8 mouse cellular contexts compared by ENCODE assay signal in genomic region chr13:54591776-54592356, GRCm38 (mm10). TPM values are rescaled to one million over a fixed set of nuclear protein-coding genes. Genes with fewer than 3 reads are reported as not detected.
A peak's percentile ranks its signal among the peaks of the same experiment; 100 is the strongest.
DNase-seq lines count a peak whose midpoint lies in the region; ATAC-seq lines count a peak whose summit lies in the region.
"Had no signal": no experiment of that assay in that cellular context is flagged by ENCODE, and none has a peak within 500 bp of the region (broad histone marks: within the 10 kb centered on the region; RNA-seq: fewer than 3 reads in every experiment).

No protein-coding gene starts in this region.

- peak overlapping the region; percentile 86 for H3K4me2 ChIP-seq in heart, embryonic 16.5 days (ENCODE audit: low read depth, low read length)
- H3K4me2 ChIP-seq in embryonic facial prominence, embryonic 15.5 days (replicated peaks) = no peak overlapping the region
- H3K4me2 ChIP-seq in liver, embryonic 16.5 days (ENCODE audit: low read depth, low read length) = peak overlapping the region; percentile 76; the same call in 1 of the 2 replicates

- H3K36me3 ChIP-seq in heart, embryonic 16.5 days (ENCODE audit: control insufficient read depth, insufficient read depth) = peaks cover 8% of the 10 kb centered on the region; the same call in 1 of the 2 replicates
- peaks cover 36% of the 10 kb centered on the region for H3K36me3 ChIP-seq in embryonic facial prominence, embryonic 15.5 days
- no peaks in the 10 kb centered on the region; the same call in 1 of the 2 replicates for H3K36me3 ChIP-seq in liver, embryonic 16.5 days (ENCODE audit: control insufficient read depth, insufficient read depth)

- no peak for DNase-seq in heart, postnatal 14 days
- DNase-seq in spleen, adult 12 weeks (ENCODE audit: low spot score) = no peak
- DNase-seq in adrenal gland, postnatal 10 days = no peak
- DNase-seq: lung, postnatal 4 days had no signal

- no peak overlapping the region for H3K4me3 ChIP-seq in heart, embryonic 16.5 days (ENCODE audit: low read length)
- H3K4me3 ChIP-seq in brown adipose tissue, adult 24 weeks (ENCODE audit: insufficient read depth, low read depth, low read length) = peak overlapping the region; percentile 75
- peak overlapping the region; percentile 94; the same call in 1 of the 2 replicates for H3K4me3 ChIP-seq in embryonic facial prominence, embryonic 15.5 days (replicated peaks)
- H3K4me3 ChIP-seq in liver, embryonic 16.5 days (ENCODE audit: low read depth, low read length) = no peak overlapping the region

- H3K27ac ChIP-seq in heart, embryonic 16.5 days (ENCODE audit: low read length) = no peak overlapping the region
- no peak overlapping the region for H3K27ac ChIP-seq in brown adipose tissue, adult 24 weeks (replicated peaks; ENCODE audit: low read depth, low read length)
- no peak overlapping the region for H3K27ac ChIP-seq in embryonic facial prominence, embryonic 15.5 days (replicated peaks)
- no peak overlapping the region for H3K27ac ChIP-seq in liver, embryonic 16.5 days (ENCODE audit: low read length)

- H3K4me1 ChIP-seq in heart, embryonic 16.5 days (ENCODE audit: control insufficient read depth, insufficient read depth, low read length) = peaks cover 34% of the 10 kb centered on the region
- H3K4me1 ChIP-seq in brown adipose tissue, adult 24 weeks (ENCODE audit: control insufficient read depth, insufficient read depth, insufficient read length, low read length) = peaks cover 9% of the 10 kb centered on the region
- H3K4me1 ChIP-seq in embryonic facial prominence, embryonic 15.5 days = peaks cover 26% of the 10 kb centered on the region
- peaks cover 10% of the 10 kb centered on the region for H3K4me1 ChIP-seq in liver, embryonic 16.5 days (ENCODE audit: control insufficient read depth, low read depth, low read length)

- 87% methylated on average over 8 of the region's 8 CpGs for WGBS in heart, embryonic 16.5 days
- 86% methylated on average over 8 of the region's 8 CpGs for WGBS in embryonic facial prominence, embryonic 15.5 days
- WGBS in liver, embryonic 16.5 days (ENCODE audit: insufficient replicate concordance) = 82% methylated on average over 8 of the region's 8 CpGs

- no peaks in the 10 kb centered on the region for H3K9me3 ChIP-seq in heart, embryonic 16.5 days (replicated peaks; ENCODE audit: control insufficient read depth, low read length)
- H3K9me3 ChIP-seq in embryonic facial prominence, embryonic 15.5 days (replicated peaks) = no peaks in the 10 kb centered on the region
- no peaks in the 10 kb centered on the region for H3K9me3 ChIP-seq in liver, embryonic 16.5 days (replicated peaks; ENCODE audit: control insufficient read depth, low read length)

- ATAC-seq in heart, embryonic 16.5 days (replicated peaks; ENCODE audit: extremely low read depth, insufficient read depth, low FRiP score) = no peak
- no peak for ATAC-seq in embryonic facial prominence, embryonic 15.5 days (ENCODE audit: insufficient number of reproducible peaks, low FRiP score, low TSS enrichment, low read depth)
- ATAC-seq in liver, embryonic 16.5 days (ENCODE audit: low read depth) = no peak

- H3K27me3 ChIP-seq in heart, embryonic 16.5 days (ENCODE audit: control insufficient read depth, insufficient read depth, low read length) = no peaks in the 10 kb centered on the region
- H3K27me3 ChIP-seq in embryonic facial prominence, embryonic 15.5 days = no peaks in the 10 kb centered on the region
- H3K27me3 ChIP-seq in liver, embryonic 16.5 days (ENCODE audit: control insufficient read depth, insufficient read depth, low read depth, low read length) = no peaks in the 10 kb centered on the region

- intact Hi-C loops in heart, postnatal 14 days (cut with DNase I) = loop anchor here (2.0 kb wide), 1 partner anchor 19 kb away; the partner anchor contains the start of gene Cltb

- no peak overlapping the region for H3K9ac ChIP-seq in heart, embryonic 16.5 days (ENCODE audit: low read length)
- H3K9ac ChIP-seq in embryonic facial prominence, embryonic 15.5 days = no peak overlapping the region
- no peak overlapping the region for H3K9ac ChIP-seq in liver, embryonic 16.5 days (ENCODE audit: low read depth, low read length)

RNA-seq across cellular contexts. Expression of gene Higd2a, which starts 1.9 kb away (rescaled TPM):
- 272 and 295 TPM in 2 replicates for polyA plus RNA-seq in heart, embryonic 16.5 days (2015; fragmentation: Nextera tagmentation; extraction: Ambion mirVana)
- 100 to 1,000 TPM; 216 to 231 TPM for total RNA-seq in heart, postnatal 14 days (2021)
- polyA plus RNA-seq in brown adipose tissue, adult 24 weeks (2012; ENCODE audit: insufficient read depth, insufficient read length, missing spikeins) = 305 and 329 TPM in 2 replicates
- 179 and 183 TPM in 2 replicates for polyA plus RNA-seq in embryonic facial prominence, embryonic 15.5 days (2015; fragmentation: Nextera tagmentation; extraction: Ambion mirVana)
- 102 and 108 TPM in 2 replicates for polyA plus RNA-seq in liver, embryonic 16.5 days (2015; fragmentation: Nextera tagmentation; extraction: Ambion mirVana)
- total RNA-seq in adrenal gland, postnatal 10 days (2021) = 100 to 1,000 TPM; 255 to 257 TPM

RNA-seq across cellular contexts. Expression of gene Nop16, which starts 2.0 kb away (rescaled TPM):
- polyA plus RNA-seq in heart, embryonic 16.5 days (2015; fragmentation: Nextera tagmentation; extraction: Ambion mirVana) = 55.0 and 56.7 TPM in 2 replicates
- total RNA-seq in heart, postnatal 14 days (2021) = 10 to 100 TPM; 14.7 to 15.1 TPM
- 16.0 and 18.0 TPM in 2 replicates for polyA plus RNA-seq in brown adipose tissue, adult 24 weeks (2012; ENCODE audit: insufficient read depth, insufficient read length, missing spikeins)
- polyA plus RNA-seq in embryonic facial prominence, embryonic 15.5 days (2015; fragmentation: Nextera tagmentation; extraction: Ambion mirVana) = 88.1 and 90.6 TPM in 2 replicates
- 37.9 and 41.0 TPM in 2 replicates for polyA plus RNA-seq in liver, embryonic 16.5 days (2015; fragmentation: Nextera tagmentation; extraction: Ambion mirVana)
- total RNA-seq in adrenal gland, postnatal 10 days (2021) = 10 to 100 TPM; 32.4 to 41.0 TPM

RNA-seq across cellular contexts. Expression of gene Arl10, which starts 17.1 kb away (rescaled TPM):
- polyA plus RNA-seq in heart, embryonic 16.5 days (2015; fragmentation: Nextera tagmentation; extraction: Ambion mirVana) = 15.9 and 19.4 TPM in 2 replicates
- 1 to 10 TPM; 8.1 to 8.4 TPM for total RNA-seq in heart, postnatal 14 days (2021)
- 3.7 and 6.7 TPM in 2 replicates for polyA plus RNA-seq in brown adipose tissue, adult 24 weeks (2012; ENCODE audit: insufficient read depth, insufficient read length, missing spikeins)
- polyA plus RNA-seq in embryonic facial prominence, embryonic 15.5 days (2015; fragmentation: Nextera tagmentation; extraction: Ambion mirVana) = 29.1 and 29.2 TPM in 2 replicates
- polyA plus RNA-seq in liver, embryonic 16.5 days (2015; fragmentation: Nextera tagmentation; extraction: Ambion mirVana) = 7.6 and 8.4 TPM in 2 replicates
- total RNA-seq in adrenal gland, postnatal 10 days (2021) = 10 to 100 TPM; 27.1 to 31.4 TPM

RNA-seq across cellular contexts. Expression of gene Cltb, which starts 19.3 kb away (rescaled TPM):
- 54.8 and 58.9 TPM in 2 replicates for polyA plus RNA-seq in heart, embryonic 16.5 days (2015; fragmentation: Nextera tagmentation; extraction: Ambion mirVana)
- total RNA-seq in heart, postnatal 14 days (2021) = 10 to 100 TPM; 91.8 to 93.1 TPM
- 44.2 and 48.8 TPM in 2 replicates for polyA plus RNA-seq in brown adipose tissue, adult 24 weeks (2012; ENCODE audit: insufficient read depth, insufficient read length, missing spikeins)
- 79.3 and 82.1 TPM in 2 replicates for polyA plus RNA-seq in embryonic facial prominence, embryonic 15.5 days (2015; fragmentation: Nextera tagmentation; extraction: Ambion mirVana)
- polyA plus RNA-seq in liver, embryonic 16.5 days (2015; fragmentation: Nextera tagmentation; extraction: Ambion mirVana) = 30.8 and 33.2 TPM in 2 replicates
- total RNA-seq in adrenal gland, postnatal 10 days (2021) = 10 to 100 TPM; 71.6 to 71.7 TPM

RNA-seq across cellular contexts. Expression of gene 4833439L19Rik, which starts 26.6 kb away (rescaled TPM):
- 136 and 137 TPM in 2 replicates for polyA plus RNA-seq in heart, embryonic 16.5 days (2015; fragmentation: Nextera tagmentation; extraction: Ambion mirVana)
- total RNA-seq in heart, postnatal 14 days (2021) = 100 to 1,000 TPM in 1 of 2 experiments, 10 to 100 TPM in 1; 98.6 to 102 TPM
- polyA plus RNA-seq in brown adipose tissue, adult 24 weeks (2012; ENCODE audit: insufficient read depth, insufficient read length, missing spikeins) = 122 and 176 TPM in 2 replicates
- polyA plus RNA-seq in embryonic facial prominence, embryonic 15.5 days (2015; fragmentation: Nextera tagmentation; extraction: Ambion mirVana) = 133 and 142 TPM in 2 replicates
- polyA plus RNA-seq in liver, embryonic 16.5 days (2015; fragmentation: Nextera tagmentation; extraction: Ambion mirVana) = 47.7 and 50.2 TPM in 2 replicates
- total RNA-seq in adrenal gland, postnatal 10 days (2021) = 100 to 1,000 TPM; 101 to 104 TPM

Comparison
In these comparisons a context has a peak if more than half of its experiments do, and no peak if none do; other contexts are left out.
1. H3K4me3 ChIP-seq: peak in brown adipose tissue, adult 24 weeks (single experiment) and embryonic facial prominence, embryonic 15.5 days (single experiment); none in heart, embryonic 16.5 days (single experiment) and liver, embryonic 16.5 days (single experiment).